Mouse (Mus musculus): ENCODE measurements around the gene Hacd4.
A peak's percentile ranks its signal among the peaks of the same experiment; 100 is the strongest.

Hacd4 gene

DNA sequence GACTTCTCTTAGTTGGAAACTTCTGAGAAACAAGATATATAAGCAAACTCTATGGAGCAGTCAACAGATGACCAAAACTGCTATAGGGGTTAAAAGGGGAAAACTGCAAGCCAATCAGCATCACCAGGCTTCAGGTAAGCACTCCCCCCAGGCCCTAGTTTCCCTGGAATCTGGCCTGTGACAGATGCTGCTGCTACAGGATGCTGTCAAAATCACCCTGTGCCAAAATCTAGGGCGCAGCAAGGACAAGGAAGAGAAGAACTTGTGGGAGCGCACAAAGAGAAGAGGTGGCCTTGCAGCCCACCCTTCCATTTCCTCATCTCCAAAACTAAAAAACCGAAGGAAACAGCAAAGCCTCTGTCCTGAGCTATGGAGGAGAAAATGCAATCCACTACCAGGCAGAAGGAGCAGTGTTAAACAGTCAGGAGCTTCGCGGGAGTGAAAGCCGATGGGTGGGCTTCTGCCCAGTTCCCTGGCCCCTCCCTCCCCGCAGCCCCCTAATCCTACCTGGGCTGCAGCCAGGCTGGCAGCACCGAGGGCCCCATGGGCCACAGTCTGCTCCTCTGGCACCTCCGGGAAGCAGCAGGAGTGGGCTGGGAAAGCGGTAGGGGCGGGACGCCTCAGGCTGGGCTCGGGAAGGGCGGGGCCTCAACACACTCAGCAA lies at the start of gene Hacd4:
TSS of gene Hacd4 (minus strand) at position 603 of the 664 bp plus-strand sequence.
- peak; percentile 66 to 68 for DNase-seq (ENCODE audit: low spot score in 2 of 2)

DNA sequence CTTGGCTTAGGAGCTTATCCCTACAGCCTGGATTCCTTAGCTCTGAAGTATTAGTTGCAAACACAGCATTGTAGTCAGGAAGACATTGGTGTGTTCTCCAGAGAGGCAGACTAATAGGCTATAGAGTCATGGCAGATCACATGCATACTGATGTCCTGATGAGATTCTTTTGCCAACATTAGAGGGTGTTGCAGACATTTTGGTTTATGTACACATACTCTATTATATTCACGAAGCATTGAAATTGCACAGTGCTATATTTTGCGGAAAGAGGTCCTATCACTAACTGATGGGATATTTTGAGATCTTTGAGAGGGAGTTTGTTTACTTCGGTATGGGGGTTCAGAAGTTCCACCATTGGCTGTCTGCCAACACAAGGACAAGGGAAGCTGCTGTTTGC lies 49.4 kb upstream of the Hacd4 start:
- no peak for DNase-seq (ENCODE audit: low spot score in 2 of 2)

DNA sequence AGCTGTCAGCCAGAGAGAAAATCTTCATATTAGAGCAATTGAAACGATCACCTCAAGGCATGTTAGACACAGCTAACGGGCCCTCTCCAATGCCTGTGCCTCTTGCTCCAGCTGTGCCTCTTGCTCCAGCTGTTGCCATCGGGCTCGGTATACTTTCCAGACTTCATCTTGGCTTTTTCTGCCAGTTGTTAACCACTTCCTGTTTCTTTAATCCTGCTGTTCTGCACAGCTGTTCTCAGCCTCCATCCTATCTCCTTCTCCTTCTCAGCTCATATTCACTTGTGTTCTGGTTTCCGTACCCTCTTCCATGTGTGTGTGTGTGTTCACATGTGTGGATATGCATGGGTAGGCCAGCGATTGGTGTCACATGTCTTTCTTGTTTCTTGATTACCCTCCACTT lies 41.4 kb upstream of the Hacd4 start:
- no peak for DNase-seq (ENCODE audit: low spot score in 2 of 2)

DNA sequence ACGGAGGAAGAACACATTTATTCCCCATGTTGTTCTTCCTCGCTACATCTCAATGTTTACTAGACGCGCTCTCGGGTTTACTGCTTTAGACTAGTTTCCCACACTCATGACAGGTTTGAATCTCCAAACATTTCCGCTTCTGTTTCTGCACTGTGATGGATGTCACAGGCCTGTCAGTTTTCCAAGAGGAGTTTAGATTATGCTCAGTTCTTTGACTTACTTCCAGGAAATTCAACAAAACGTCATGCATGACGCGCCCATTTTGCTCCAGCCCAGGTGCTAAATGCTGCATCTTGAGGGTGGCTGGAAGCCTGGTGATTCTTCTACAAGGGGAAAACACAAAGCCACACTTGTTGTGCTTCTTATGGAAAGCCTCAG lies 40.1 kb upstream of the Hacd4 start:
- no peak for DNase-seq (ENCODE audit: low spot score in 2 of 2)

DNA sequence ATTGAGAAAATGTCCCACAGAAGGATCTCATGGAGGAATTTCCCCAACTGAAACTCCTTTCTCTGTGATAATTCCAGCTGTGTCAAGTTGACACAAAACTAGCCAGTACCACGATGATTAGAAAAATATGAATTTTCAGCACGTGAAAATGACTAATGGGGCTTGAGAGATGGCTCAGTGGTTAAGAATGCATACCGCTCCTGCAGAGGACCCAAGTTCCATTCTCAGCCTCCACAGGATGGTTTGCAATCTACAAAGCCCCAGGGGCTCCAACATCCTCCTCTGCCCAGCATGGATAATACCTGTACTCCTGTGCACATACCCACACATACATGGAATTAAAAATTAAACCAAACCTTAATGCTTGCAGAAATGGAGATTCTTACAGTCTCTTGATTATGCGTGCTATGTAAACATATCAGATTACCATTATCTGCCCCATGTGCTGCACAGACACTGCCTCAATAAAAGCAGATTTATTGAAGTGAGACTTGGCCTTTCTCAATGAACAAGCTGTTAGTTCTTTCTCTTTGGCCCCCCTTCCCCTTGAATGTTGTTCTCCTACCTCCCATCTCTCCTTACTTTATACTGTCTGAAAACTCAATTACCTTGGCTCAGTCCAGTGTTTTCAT lies 39.6 kb upstream of the Hacd4 start:
- no peak for DNase-seq (ENCODE audit: low spot score in 2 of 2)

DNA sequence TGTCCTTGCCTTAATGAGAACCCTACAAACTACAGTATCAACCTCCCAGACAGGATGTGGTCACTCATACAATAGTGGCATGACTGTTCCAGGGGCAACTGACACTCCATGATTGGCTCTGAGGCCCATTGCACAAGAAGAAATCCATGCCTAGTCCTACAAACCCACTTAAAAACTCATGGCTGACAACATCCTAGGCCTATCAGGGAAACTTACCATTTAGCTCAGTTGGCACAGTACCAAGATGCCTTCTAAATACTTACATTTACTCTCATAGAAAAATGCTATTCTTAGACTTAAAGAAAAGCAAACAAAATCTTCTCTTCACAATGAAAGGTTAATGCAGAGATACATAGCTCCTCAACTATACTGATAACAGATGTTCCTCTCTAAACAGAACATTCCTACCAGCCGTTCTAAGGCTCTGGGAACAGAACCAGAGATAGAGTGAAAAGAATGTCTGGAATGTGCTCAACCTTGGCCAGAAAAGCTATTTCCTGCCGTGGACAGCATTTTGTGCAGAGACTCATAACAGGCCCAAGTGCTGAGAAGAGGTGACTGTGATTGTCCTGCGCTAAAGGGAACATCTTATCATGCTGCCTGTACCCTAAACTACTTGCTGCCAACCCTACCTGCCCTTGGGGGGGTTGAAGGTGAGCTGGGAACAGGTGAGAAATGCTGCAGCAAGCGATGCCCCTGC lies 37.9 kb upstream of the Hacd4 start:
- DNase-seq (ENCODE audit: low spot score in 2 of 2), result no peak

DNA sequence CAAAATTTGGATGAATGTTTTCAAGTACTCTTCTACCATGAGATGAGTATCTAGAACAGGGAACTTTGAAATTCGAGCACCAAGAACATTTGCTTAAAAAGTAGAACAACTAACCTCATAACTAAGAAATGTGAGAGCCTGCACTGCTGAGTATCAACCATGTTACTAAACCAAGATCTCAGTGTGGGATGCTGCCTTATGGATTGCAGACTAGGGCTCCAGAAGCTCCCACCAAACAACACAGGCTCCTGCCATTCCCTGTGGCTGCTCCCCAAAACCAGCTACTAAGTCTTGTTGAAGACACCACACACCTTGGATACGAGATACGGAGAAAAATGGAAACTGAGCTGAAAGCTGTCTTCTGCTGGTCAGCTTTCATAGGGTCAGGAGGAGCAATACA lies 37.4 kb upstream of the Hacd4 start:
- DNase-seq (ENCODE audit: low spot score in 2 of 2), result no peak

DNA sequence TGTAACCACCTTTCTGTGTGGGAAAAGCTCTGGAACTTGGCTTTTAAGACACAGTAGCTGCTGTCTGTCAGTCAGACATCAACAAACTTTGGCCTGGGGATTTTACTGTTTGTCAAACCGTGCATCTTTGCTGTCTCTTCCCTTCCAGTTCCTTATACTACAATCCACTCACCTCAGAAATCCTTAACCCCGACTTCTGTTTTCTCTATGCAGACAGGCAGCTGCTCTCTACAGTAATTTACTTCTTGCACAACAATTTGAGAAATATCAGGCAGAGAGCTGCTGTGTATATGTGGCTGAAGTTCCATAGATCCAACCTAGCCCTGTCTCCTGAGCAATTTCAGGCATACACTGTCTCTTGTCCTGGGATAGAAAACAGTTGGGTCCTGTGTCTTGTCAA lies 32.8 kb upstream of the Hacd4 start:
- DNase-seq (ENCODE audit: low spot score in 2 of 2), result no peak

DNA sequence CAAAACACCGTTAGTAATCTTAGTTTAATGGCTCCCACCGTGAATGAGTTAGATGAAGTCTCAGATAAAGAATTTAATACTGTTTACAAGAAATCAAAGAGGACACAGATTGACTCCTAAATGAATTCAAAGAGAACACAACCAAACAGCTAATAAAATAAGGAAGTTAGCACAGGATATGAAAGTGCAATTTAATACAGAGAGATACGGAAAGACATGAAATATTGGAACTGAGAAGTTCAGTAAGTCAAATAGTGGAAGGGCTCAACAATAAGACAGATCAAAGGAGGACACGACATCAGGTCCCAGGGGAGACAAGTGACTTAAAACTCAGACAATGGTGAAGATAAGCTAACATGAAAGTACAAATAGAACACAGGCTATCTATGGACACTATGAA lies 25.8 kb upstream of the Hacd4 start:
- DNase-seq (ENCODE audit: low spot score in 2 of 2), result no peak

DNA sequence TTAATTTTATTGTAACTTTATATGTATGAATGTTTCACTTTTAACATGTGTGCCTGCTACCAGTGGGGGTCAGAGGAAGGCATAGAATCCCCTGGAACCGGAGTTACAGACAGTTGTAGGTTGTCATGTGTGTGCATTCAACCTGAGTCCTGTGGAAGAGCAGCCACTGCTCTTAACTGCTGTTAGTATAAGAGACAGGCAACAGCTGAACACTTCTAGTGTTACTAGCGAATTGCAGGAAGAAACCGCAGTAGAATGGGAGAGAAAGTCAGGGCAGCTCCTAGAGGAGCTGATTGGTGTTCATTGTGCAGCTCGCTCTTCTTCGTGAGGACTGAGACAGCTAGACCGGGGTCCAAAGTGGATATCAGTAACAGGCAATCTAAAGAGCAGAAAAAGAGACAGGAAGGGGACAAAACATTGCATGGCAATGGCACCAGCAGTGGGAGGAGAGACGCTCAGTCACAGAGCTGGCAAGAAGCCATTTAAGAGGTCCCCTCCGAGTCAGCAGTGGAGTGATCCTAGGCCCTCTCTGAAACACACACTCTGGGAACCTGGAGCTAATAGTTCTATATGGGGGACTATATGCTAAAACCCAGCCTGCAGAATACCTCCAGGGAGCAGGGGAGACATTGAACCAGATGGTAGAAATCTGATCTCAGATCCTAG lies 24.4 kb upstream of the Hacd4 start:
- no peak for DNase-seq (ENCODE audit: low spot score in 2 of 2)

DNA sequence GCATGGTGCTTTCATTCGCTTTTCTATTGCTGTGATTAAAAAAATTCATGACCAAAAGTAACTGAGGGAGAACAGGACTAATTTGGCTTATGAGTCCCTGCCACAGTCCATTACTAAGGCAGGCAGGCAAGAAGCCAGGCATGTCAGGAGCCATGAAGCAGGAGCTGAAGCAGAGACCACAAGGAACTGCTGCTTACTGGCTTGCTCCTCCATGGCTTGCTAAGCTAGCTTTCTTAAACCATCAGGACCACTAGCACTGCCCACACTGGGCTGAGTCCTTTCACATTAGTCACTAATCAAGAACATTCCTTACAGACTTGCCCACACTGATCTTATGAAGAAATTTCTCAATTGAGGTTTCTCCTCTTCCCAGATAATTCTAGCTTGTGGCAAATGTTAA lies 23.8 kb upstream of the Hacd4 start:
- DNase-seq (ENCODE audit: low spot score in 2 of 2), result no peak

DNA sequence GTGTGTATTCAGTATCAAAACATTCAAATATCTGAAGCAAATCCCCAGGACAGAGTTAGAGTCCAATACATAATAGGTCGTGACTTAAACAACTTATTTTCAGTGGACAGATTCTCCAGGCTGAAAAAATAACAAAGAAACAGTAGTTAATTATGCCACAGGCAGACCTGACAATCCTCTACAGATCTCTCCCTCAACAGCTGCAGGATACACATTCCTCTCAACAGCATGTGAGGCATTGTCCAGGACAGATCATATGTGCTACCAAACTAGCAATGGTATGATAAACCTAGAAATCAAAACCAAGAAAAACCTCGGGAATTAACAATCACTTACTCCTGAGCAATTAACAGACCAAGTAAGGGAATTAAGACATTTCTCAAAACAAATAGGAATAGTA lies 22.6 kb upstream of the Hacd4 start:
- no peak for DNase-seq (ENCODE audit: low spot score in 2 of 2)

DNA sequence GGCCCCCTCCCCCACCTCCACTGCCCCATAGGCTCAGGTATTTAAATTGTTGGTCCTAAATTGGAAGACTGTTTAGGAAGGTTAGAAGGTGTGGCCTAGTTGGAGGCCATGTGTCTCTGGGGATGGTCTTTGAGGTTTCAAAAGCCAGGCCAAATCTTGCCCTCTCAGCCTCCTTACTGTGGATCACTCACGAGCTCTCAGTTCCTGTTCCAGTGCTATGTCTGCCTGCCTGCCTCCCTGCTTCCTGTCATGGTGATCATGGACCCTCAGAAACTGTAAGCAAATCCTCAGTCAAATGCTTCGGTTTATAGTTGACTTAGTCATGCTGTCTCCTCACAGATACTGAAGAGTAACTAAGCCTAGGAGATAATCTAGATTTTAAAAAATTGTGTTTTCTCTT lies 19.9 kb upstream of the Hacd4 start:
- DNase-seq (ENCODE audit: low spot score in 2 of 2), result no peak

DNA sequence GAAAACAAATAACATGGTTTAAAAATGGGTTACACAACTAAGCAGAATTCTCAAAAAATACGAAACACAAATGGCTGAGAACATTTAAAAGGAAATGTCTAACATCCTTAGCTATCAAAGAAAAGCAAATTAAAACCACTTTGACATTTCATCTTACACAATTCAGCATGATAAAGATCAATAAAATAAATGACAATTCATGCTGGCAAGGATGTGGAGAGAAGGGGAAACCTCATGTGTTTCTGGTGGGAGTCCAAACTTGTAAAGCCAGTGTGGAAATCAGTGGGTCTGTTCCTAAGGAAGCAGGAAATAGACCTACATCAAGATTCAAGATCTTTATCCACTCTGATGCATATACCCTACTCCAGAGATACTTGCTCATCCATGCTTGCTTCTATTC lies 19.4 kb upstream of the Hacd4 start:
- no peak for DNase-seq (ENCODE audit: low spot score in 2 of 2)

DNA sequence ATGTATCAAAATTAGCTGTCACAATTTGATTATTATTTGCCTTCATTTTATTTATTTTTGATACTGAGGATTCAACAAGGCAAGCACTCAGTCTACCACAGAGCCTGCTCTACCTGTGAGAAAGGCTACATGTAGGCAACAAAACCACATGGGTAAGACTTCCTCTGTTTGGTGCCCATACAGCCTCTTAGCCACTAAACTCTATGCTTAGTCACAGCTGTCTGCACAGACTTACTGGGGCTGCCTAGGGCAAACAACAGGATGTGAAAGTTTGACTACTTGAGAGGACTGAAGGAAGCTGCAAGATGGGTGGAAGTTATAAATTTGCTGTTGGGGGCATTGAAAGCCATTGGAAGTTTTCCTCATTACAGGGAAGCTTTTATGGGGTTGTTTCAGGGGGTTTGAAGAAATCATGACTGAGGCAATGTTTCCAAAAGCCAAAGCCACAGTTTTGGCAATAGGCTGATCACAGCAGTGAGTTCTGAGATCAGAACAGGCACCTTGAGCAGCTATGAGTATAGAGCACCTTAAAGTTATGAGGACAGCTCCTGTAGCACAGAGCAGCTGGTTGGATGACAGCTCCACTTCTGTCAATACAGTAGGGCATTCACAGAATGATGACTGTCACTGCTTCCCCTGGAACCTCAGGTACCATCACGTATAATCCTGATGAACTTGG lies 11.5 kb upstream of the Hacd4 start:
- no peak for DNase-seq (ENCODE audit: low spot score in 2 of 2)

DNA sequence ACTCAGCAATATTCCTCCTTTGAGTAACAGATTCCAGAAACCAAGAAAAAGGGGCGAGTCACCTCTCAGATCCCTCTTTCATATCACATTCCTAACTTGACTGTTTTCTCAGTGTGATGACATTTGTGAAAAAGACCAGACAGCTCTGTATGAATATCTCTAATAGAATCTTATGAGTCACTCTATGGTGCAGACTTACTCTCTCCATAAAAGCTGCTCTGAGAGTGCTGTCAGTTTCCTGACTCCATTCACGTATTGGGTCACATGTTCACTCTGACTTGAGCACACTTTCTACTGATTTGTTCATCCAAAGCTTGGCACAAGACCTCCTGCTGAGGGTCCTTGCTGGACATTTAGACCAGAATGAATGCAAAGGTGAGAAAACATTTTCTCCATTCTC lies 10.2 kb upstream of the Hacd4 start:
- DNase-seq (ENCODE audit: low spot score in 2 of 2), result no peak

DNA sequence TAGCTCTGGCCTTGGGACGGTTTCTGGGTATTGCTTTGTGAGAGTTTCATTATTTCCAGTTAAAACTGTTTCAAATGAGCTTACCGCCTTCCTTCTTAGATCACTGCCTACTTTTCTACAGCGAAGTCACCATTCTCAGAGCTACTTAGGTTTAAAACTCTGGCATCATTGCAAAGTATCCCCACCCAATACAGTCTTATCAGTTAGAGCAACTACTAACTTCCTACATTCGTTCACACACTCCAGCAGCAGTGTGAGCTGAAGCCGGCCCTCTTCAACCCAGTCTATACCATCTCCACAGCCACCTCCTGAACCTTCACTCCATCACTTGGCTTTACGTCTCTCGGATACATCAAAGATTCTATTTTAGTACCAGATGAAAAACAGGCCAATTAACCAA lies 2.1 kb upstream of the Hacd4 start:
- DNase-seq (ENCODE audit: low spot score in 2 of 2), result no peak

DNA sequence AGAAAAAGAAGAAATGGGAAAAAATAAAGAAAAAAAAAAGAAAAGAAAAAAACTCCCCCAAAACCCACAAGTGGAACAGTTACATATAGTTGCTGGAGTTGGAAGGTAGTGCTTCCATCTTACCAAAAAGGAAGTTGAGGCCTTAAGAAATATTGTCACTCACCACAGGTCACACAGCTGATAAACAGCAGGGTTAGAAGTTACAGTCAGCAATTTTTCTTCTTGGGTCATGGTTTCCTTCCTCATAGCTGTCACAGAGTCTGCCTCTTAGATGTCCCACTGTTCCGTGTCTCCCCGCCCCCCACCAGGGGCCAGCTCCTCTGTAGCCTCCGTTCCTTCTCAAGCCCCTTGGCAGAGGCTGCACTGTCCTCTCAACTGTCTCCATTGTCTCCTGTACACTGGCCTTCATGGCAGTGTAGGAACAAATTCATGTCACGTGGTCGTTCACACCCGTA lies 968 bp upstream of the Hacd4 start:
- DNase-seq (ENCODE audit: low spot score in 2 of 2), result no peak

DNA sequence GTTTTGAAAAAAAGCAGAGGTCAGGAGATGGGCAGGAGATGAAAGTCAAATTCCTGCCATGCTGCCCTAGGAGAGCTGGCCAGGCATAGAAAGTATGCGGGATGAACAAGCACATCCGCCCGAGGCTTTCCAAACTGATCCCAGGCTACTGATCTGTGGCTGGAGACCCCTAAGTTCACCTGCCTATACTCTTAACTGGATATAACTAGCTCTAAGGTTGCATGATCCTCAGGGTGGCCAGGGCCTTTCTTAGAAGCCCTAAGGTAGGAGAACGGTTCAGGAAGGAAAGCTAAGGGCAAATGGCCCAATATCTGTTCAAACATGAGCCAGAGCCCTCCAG lies 232 bp upstream of the Hacd4 start:
- DNase-seq (ENCODE audit: low spot score in 2 of 2), result no peak

DNA sequence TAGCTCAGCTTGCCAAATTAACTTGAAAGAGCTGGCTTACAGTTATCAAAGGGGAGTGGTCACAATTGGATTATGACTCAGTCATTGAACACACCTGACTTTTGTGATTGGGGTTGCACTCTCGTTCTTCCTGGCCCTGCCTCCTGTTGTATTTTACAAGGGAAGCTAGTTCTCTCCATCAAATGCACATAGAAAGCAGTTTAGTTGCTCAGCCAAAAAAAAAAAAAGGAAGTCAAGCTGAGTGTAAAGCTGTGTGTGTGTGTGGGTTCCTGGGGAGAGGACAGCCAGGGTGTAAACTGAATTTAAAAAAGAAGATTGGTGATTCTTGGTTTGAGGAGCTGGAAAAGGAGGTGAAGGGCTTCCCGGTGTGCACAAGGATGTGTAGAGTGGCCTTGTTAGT lies 811 bp downstream of the Hacd4 start:
- no peak for DNase-seq (ENCODE audit: low spot score in 2 of 2)

DNA sequence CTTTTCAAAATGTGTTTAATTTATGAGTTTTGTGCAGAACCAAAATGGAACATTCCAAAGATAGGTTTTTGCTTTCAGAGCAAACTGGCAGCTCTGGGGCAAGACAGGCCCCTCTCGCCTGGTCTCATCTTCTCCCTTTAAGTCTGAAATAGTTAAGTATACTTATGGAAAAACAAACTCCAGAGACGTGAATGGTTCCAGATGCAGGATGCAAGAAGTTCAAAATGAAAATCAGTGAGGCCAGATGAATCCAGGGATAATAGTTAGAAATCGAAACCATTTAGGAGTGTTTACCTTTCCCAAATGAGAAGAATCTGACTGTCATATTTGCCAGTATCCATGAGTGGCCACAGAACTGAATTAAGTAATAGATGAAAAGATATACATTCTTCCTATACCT lies 1.6 kb downstream of the Hacd4 start:
- no peak for DNase-seq (ENCODE audit: low spot score in 2 of 2)

DNA sequence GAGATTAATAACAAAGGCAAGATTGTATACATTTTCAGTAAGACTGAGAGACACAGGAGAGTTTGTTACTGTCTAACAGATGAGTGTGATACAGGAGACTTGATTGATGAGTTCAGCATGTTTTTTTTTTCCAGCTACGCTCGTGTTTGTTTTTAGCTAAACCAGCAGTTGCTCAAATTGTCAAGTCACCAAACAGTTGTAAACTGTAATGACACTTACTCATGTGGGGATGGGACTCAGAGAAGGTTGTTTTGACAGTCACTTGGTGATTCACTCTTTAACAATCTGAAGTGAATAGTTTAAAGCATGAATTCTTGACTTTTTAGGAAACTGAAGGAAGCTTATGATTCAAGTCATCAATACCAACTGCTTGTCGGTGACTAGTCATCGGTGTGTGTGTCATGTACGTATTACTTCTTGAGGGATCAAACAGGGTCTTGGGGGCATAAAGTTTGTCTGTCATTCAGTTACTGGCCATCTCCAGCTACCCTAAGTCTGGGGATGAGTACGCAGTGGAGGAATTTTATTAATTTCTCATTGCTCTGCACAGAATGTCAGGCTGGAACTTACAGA lies 2.0 kb downstream of the Hacd4 start:
- no peak for DNase-seq (ENCODE audit: low spot score in 2 of 2)
